Mouse (Mus musculus) midbrain, postnatal 0 days (tissue): Measurements from ENCODE around the gene Senp1. TPM values are rescaled to one million over a fixed set of nuclear protein-coding genes. Genes with fewer than 3 reads are reported as not detected.

ENCODE experiments used
- ATAC-seq: fragments of 200-750 bp; cut with Nextera tagmentation; 2 replicates; pipeline ENCODE4 v1.8.0; 2017; ENCODE audit warnings: moderate number of reproducible peaks, mild to moderate bottlenecking, moderate TSS enrichment, moderate library complexity; ENCODE audit not compliant: low FRiP score
- DNase-seq: peaks from one replicate; pipeline ENCODE4 v3.0.0-alpha.2; 2015; ENCODE audit warnings: low spot score
- H3K27ac ChIP-seq: fragments of 300-500 bp; sonication (generic); 2 replicates; pipeline ENCODE4 v1.5.1; 2014; ENCODE audit warnings: low read depth, mild to moderate bottlenecking, low read length, mixed read lengths
- H3K27me3 ChIP-seq: fragments of 300-500 bp; sonication (generic); 2 replicates; pipeline ENCODE4 v1.6.1; 2014; ENCODE audit warnings: low read length, control low read depth, mixed read lengths; ENCODE audit not compliant: insufficient read depth
- H3K36me3 ChIP-seq: fragments of 300-500 bp; sonication (generic); 2 replicates; pipeline ENCODE4 v1.6.1; 2014; ENCODE audit warnings: low read length, control low read depth, mixed read lengths; ENCODE audit not compliant: insufficient read depth
- H3K4me1 ChIP-seq: fragments of 300-500 bp; sonication (generic); 2 replicates; pipeline ENCODE4 v1.6.1; 2014; ENCODE audit warnings: mild to moderate bottlenecking, control low read depth, antibody characterized with exemption, low read length, mixed read lengths; ENCODE audit not compliant: insufficient read depth
- H3K4me2 ChIP-seq: fragments of 300-500 bp; sonication (generic); 2 replicates; pipeline ENCODE4 v1.6.1; 2014; ENCODE audit warnings: low read depth, mild to moderate bottlenecking, low read length, mixed read lengths; ENCODE audit not compliant: poor library complexity, severe bottlenecking
- H3K4me3 ChIP-seq: fragments of 300-500 bp; sonication (generic); 2 replicates; pipeline ENCODE4 v1.5.1; 2014; ENCODE audit warnings: low read depth, mild to moderate bottlenecking, low read length, moderate library complexity
- H3K9ac ChIP-seq: fragments of 300-500 bp; sonication (generic); replicated peaks from 2 replicates; pipeline ENCODE4 v1.6.1; 2014; ENCODE audit warnings: mild to moderate bottlenecking, low read length, moderate library complexity, mixed read lengths; ENCODE audit not compliant: poor library complexity, severe bottlenecking
- H3K9me3 ChIP-seq: fragments of 300-500 bp; sonication (generic); 2 replicates; pipeline ENCODE4 v1.6.1; 2016; ENCODE audit warnings: low read length, control low read depth
- CTCF ChIP-seq: IDR thresholded peaks from 2 replicates; pipeline ENCODE4 v1.5.1; 2016; ENCODE audit warnings: antibody characterized with exemption, mild to moderate bottlenecking
- WGBS: fragments of 180-500 bp; shearing (Covaris S2); extraction: QIAGEN DNeasy Blood & Tissue Kit; methylation state at CpG from one replicate; pipeline ENCODE4 v1.1.7; 2014; 5-methylcytosine and 5-hydroxymethylcytosine counted together
- polyA plus RNA-seq: library from polyadenylated mRNA; unstranded; fragments of >200 nt; fragmentation: Nextera tagmentation; extraction: Ambion mirVana; gene quantifications from 2 replicates; pipeline ENCODE4 v1.2.1, GENCODE M21; 2015
- total RNA-seq: library from RNA; depleted of rRNA; stranded (reverse); fragments of >200 nt; gene quantifications from 2 replicates; pipeline ENCODE4 v1.2.3, GENCODE M21; 2014

The Senp1 gene
- total and polyA plus RNA-seq, 2 experiments from 2014 or later: 12.1 to 18.2 TPM

DNA sequence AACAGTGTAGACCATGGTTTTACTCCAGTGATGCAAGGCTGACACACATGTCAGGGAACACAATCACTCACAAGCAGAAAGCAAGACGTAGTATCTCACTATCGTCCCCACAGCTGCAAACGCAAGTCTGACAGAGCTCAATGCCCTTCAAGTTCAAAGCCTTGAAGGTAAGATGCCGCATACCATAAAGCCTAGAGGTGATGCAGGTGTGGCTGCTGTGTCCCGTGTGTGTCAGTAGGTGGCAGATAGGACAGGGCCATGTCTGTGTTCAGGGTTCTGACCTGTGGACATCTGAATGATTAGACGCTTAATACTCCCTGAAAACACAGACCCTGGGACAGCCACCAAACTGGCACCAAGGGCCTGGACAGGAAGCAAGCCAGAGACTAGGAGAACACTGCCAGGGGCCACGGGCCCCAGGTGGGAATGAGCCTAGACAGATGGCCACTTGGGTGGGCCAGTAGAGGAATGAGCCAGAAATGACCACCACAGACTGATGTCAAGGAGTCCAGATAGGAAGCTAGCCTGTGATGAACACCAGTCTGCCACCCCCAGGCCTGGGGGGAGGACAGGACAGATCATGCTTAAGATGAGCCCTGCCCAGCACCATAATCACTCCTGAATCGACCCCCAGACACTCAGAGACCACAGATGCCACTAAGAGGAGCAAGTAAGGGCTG lies 23.8 kb downstream of the Senp1 start:
- no peak overlapping the region for H3K9ac ChIP-seq
- TF ChIP-seq CTCF: peak; percentile 20; the same call in 1 of the 2 replicates
- WGBS: 94% methylated on average over 8 of the region's 8 CpGs

DNA sequence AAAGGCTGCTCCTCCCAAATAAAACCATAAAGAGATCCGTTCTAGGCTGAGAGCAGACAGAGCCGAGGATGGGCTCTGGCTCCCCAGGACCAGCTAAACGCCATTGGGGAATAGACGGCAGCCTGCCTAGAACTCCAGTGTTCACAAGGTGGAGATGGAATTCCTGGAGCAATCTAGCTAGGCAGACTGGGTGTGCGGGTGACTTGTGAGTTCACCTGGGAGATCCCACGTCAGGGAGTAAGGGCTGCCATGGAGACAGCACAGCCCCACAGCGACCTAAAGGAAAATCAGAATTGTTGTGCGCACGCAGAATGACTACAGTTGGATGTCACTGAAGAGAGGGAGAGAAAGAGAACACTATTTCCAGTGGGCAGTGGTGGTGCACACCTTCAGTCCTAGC lies 25.0 kb downstream of the Senp1 start:
- Histone ChIP-seq H3K4me2 (no peak overlapping the region), H3K9ac (no peak overlapping the region), H3K4me1 (no peaks in the 10 kb centered on the region), H3K36me3 (peaks cover 34% of the 10 kb centered on the region), H3K4me3 (no peak overlapping the region), H3K27ac (no peak overlapping the region), H3K9me3 (no peaks in the 10 kb centered on the region), H3K27me3 (no peaks in the 10 kb centered on the region)
- 87% methylated on average over 9 of the region's 9 CpGs for WGBS
- no peak for TF ChIP-seq CTCF
- no peak for DNase-seq
- no peak for ATAC-seq

More for the DNA sequence above, 23.8 kb downstream of the Senp1 start:
- Histone ChIP-seq H3K27me3 (no peaks in the 10 kb centered on the region), H3K4me2 (no peak overlapping the region), H3K9me3 (no peaks in the 10 kb centered on the region), H3K36me3 (peaks cover 32% of the 10 kb centered on the region), H3K4me3 (no peak overlapping the region), H3K27ac (no peak overlapping the region), H3K4me1 (no peaks in the 10 kb centered on the region)
- DNase-seq (no peak), ATAC-seq (no peak)

DNA sequence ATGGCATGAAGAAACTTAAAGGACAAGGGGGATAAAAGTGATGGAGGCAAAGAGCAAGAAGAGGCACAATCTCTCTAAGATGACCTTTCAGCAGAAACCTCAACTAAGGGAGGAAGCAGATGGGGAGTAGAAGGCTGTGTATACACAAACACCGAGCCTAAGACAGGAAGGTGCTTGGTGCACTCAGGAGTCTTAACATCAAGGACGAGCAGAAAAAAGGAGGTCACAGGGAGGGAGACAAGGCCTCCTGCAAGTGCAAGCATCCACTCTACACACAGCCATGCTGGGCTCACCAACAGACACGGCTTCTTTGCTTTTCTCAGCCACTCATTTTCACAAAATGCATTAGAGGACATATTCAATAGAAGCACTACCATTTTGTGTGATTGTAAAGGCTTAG lies 26.1 kb downstream of the Senp1 start:
- TF ChIP-seq CTCF: no peak
- Histone ChIP-seq H3K36me3 (peaks cover 34% of the 10 kb centered on the region), H3K4me1 (no peaks in the 10 kb centered on the region), H3K4me3 (no peak overlapping the region), H3K4me2 (no peak overlapping the region), H3K27ac (no peak overlapping the region), H3K27me3 (no peaks in the 10 kb centered on the region), H3K9ac (no peak overlapping the region), H3K9me3 (no peaks in the 10 kb centered on the region)
- DNase-seq (no peak), ATAC-seq (no peak)
- WGBS: 65% methylated on average over 3 of the region's 3 CpGs

- DNase-seq (no peak), ATAC-seq (no peak)
- Histone ChIP-seq H3K36me3 (peaks cover 34% of the 10 kb centered on the region), H3K4me1 (no peaks in the 10 kb centered on the region), H3K27ac (no peak overlapping the region), H3K9ac (no peak overlapping the region), H3K27me3 (no peaks in the 10 kb centered on the region), H3K4me2 (no peak overlapping the region), H3K9me3 (no peaks in the 10 kb centered on the region), H3K4me3 (no peak overlapping the region)
- WGBS: 94% methylated on average over 12 of the region's 12 CpGs
- TF ChIP-seq CTCF: no peak
Observed at GRCm38 (mm10) chr15:98066602-98067001, 26.9 kb downstream of the Senp1 start.

DNA sequence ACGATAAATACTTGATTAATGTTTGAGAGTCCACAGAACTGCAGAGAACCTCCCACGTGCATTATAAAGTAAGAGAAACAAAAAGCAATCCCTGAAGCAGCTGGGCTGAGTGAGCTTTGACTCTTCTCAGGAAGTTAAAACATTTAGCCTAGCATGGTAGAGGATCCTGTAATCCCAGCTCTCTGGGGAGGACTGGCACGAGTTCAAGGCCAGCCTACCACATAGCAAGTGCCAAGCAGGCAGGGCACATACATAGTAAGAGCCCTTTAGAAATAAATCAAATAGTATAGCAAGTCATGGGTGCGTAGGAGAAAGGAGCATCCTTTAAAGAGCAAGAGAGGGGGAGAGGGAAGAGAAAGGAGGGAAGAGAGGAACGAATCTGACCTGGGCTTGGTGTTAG lies 27.7 kb downstream of the Senp1 start:
- H3K9ac ChIP-seq: no peak overlapping the region
- H3K4me1 ChIP-seq: no peaks in the 10 kb centered on the region
- H3K4me2 ChIP-seq: no peak overlapping the region
- TF ChIP-seq CTCF: no peak
- H3K27ac ChIP-seq: no peak overlapping the region
- no peak overlapping the region for H3K4me3 ChIP-seq
- H3K36me3 ChIP-seq: peaks cover 37% of the 10 kb centered on the region
- no peaks in the 10 kb centered on the region for H3K27me3 ChIP-seq
- H3K9me3 ChIP-seq: no peaks in the 10 kb centered on the region
- DNase-seq (no peak), ATAC-seq (no peak)
- WGBS: 90% methylated on average over 5 of the region's 5 CpGs

GRCm38 (mm10) chr15:98055246-98055645 lies 38.3 kb downstream of the Senp1 start:
- no peak overlapping the region for H3K4me3 ChIP-seq
- no peak overlapping the region for H3K4me2 ChIP-seq
- ATAC-seq (no peak), DNase-seq (peak; percentile 78)
- H3K27ac ChIP-seq: no peak overlapping the region
- TF ChIP-seq CTCF: peak; percentile 78
- peaks cover 27% of the 10 kb centered on the region for H3K36me3 ChIP-seq
- H3K9ac ChIP-seq: no peak overlapping the region
- H3K4me1 ChIP-seq: no peaks in the 10 kb centered on the region
- 31% methylated on average over 5 of the region's 5 CpGs for WGBS
- no peaks in the 10 kb centered on the region for H3K9me3 ChIP-seq
- H3K27me3 ChIP-seq: no peaks in the 10 kb centered on the region
